Mouse (Mus musculus) kidney, adult 8-10 months (tissue): ENCODE measurements around the gene Ppih.
A peak's percentile ranks its signal among the peaks of the same experiment; 100 is the strongest.

ENCODE experiments used
- DNase-seq, 2 experiments: peaks; one replicate each; pipeline ENCODE4 v3.0.0; 2022

Ppih gene

GRCm38 (mm10) chr4:119320131-119320830 lies at the start of gene Ppih:
TSS of gene Ppih (minus strand) at chr4:119320546.
- DNase-seq: peak; percentile 94 to 96

- no peak for DNase-seq
Measured at GRCm38 (mm10) chr4:119369460-119369859, 49.1 kb upstream of the Ppih start.

DNA sequence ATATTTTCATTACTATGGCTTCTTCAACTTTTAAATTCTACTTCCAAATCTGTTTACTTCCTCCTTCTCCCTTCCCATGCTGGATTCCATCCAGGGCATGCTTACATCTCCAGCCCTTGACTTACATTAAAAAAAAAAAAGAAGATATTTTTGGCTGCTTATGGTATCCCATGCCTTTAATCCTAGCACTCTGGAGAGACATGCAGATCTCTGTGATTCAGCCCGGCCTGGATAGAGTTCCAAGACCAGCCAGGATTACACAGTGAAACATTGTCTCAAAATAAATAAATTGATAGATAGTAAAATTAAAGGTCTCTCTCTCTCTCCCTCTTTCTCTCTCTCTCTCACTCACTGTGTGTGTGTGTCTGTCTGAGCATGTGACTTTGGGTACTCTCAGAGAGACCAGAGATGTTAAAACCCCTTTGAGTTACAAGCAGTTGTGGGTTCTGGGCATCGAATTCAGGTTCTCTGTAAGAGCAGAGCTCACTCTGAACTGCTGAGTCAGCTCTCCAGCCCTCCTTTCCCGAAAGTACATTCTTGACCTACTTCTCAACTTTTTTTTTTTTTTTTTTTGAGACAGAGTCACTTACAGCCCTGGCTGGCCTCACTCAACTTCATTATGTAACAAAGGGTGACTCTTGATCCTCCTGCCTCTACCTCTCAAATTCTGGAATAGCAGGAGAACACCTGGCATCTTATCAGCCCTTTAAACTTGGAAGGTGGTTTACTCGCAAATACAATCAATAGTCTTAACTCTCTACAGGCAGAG lies 46.6 kb upstream of the Ppih start:
- DNase-seq: peak; percentile 17 to 21

DNA sequence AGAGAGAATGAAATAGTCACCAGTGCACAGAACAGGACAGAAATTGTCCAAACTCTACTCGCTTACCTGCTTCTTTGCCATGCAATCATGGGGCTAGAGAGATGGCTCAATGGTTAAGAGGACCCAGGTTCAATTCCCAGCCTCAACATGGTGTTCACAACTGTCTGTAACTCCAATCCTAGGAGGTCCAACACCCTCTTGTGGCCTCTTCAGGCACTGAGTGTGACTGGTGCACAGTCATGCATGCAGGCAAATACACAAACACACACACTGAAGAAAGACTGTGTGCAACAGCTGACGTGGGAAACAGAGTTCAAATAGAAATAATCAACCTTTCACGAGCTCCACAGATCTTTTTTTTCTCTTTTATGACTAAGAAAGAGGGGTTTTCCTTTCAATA lies 41.9 kb upstream of the Ppih start:
- no peak for DNase-seq

DNA sequence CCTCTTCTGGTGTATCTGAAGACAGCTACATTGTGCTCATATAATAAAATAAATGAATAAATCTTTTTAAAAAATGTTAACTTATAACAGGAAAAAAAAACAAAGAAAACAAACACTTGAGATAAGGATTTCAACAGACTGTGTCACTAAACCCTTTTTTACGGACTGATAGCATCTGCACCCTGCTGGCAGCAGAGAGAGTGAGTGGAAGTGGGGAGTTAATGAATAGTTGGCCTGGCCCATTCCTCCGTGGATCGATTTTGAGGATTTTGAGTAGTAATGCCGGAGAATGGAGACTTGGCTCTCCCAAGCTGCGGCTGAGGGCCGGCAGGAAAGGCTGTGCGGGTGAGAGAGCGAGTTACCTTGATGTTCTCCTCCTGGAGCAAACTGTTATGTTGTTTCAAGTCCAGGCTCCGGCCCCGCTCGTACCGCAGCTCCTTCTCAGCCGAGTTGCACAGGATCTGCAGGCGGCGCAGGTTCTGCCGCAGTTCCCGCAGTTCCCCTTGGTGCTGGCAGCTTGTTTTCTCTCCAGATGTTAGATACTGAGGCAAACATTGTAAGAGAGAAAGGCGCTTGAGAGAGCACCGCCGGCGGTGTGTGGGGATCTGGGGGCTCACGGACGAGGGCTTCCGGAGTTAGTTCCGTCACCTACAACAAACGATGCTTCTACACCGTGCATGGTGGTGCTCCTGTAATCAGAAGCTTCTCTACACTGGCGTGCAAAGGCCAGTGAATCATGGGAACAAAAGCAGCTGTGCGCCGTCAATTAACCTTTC lies 39.0 kb upstream of the Ppih start:
- DNase-seq: no peak

GRCm38 (mm10) chr4:119345508-119345907 lies 25.2 kb upstream of the Ppih start:
- DNase-seq: no peak

GRCm38 (mm10) chr4:119338861-119339361 lies 18.6 kb upstream of the Ppih start:
- peak in 1 of 2 experiments; percentile 21 for DNase-seq

DNA sequence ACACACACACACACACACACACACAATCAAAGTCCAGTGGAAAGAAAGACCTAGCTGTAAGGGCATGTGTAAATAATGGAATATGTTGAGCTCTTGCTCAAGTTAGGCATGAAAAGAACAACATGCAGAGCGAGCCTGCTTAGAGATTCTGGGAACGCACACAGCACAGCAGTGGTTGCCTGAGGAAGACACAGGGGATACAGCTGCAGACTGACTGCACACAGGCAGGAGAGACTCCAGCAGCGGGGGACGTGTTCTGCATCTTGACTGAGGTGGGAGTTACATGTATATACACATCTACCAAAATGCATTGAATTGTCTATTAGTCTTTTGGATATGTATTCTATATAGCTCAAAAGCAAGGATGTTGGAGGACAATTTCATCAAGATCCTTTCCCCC lies 18.1 kb upstream of the Ppih start:
- no peak for DNase-seq

GRCm38 (mm10) chr4:119333487-119333886 lies 13.1 kb upstream of the Ppih start:
- DNase-seq: no peak

DNA sequence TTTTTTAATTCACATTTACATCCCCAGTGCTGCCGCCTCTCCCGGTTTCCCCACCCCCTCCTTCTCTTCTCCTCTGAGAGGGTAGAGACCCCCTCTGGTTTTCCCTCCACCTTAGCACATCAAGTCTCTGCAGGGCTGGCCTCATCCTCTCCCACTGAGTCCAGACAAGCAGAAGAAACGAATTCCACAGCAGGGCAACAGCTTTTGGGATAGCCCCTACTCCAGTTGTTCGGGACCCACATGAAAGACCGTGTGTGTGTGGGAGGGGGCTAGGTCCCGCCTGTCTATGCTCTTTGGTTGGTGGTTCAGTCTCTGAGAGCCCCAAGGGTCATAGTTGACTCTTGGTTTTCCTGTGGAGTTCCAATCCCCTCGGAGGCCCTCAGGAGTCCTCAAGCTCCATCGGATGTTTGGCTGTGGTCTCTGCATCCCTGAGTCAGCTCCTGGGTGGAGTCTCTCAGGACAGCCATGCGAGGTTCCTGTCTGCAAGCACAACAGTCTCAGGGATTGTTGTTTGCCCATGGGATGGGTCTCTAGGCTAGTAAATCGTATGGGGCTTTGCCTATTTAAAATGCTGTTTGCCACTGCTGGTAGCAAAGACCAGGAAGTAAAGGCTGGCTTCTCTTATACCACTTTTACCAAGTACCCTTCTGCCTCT lies 677 bp upstream of the Ppih start:
- no peak for DNase-seq

DNA sequence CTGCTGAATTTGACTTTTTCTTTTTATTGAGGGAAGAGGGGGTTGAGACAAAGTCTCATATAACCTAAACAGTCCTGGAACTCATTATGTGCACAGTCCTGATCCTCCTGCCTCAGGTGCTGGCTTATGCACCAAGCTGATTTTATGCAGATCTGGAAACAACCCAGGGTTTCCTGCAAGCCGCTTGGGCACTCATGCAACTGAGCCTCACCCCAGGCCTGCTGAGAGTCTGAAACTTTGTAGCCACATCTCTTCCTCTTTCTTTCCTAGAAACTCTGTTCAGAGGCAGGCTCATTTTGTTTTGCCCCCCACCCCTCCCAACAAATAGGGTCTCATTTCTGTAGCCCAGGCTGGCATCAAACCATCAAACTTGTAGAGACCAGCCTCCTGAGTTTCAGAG lies 6.6 kb downstream of the Ppih start:
- no peak for DNase-seq

GRCm38 (mm10) chr4:119305418-119305817 lies 14.9 kb downstream of the Ppih start:
- peak; percentile 84 to 88 for DNase-seq

DNA sequence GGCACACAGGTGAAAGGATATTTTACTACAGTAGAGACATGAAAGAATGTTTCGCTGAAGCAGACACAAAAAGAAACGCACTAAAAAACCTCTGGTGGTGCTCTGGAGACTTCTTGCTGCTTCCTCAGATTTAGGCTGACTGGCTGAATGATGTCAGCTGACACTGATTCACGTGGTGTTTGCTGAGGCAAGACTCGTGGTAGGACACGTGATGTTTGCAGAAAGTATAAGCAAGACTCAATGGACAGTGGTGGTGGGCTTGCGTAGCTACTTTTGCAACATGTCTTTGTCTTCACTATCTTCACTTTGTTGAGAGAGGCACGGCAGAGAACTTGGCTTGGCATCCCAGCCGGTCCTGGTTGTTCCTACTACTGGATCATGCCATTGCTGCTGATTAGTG lies 17.1 kb downstream of the Ppih start:
- peak in 1 of 2 experiments; percentile 51 for DNase-seq

- DNase-seq: no peak
Measured at GRCm38 (mm10) chr4:119301777-119302176, 18.6 kb downstream of the Ppih start.

GRCm38 (mm10) chr4:119300761-119301160 lies 19.6 kb downstream of the Ppih start:
- no peak for DNase-seq

- DNase-seq: no peak
Measured at GRCm38 (mm10) chr4:119297361-119297760, 23.0 kb downstream of the Ppih start.

DNA sequence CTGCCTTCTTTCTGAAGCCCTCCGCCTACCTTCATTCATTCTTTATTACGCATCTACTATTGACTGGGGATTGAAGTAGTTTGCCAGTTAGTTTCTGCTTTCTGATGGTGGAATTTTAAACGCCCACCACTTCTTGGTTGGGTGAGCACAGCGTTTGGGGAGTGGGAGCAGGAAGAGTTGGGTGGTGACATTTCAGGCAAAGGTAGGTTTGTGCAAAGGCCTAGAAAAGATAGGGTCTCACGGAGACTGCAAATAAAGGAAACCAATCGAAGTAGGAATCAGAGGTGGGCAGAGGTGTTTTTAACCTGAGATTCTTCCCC lies 25.3 kb downstream of the Ppih start:
- no peak for DNase-seq

DNA sequence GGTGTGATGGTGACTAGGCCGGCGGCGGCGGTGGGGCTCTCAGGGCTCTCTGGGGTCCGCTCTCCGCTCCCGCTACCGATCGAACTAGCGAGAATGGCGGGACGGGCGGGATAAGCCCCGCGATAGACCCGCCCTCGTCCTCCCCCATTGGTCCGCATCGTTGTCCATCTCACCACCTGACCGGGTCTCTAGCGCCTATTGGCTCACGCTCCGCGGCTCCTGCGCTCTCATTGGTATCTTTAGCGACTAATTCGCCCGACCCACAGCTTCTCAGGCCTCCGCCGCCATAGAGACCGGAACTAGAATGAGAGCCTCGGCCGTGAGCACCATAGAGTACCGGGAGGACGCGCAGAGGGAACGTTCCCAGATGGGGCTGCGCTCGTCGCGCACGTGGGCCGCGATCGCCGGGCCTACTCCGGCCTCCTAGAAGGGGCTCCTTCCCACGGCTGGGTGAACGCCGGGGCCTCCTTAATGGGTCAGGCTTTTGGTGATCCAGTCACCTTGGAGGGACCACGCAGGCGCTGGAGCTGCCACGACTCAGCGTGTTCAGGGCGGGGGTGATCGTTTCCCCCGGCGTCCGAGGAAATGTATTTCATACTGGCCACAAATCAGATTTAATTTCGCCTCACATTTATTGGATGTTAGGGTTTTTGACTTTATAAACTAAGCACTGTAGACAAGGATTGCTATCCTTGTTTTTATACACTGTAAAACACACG lies 25.8 kb downstream of the Ppih start, which contains the start of gene Ybx1:
Ybx1 (minus strand) TSS at position 190 of the 719 bp plus-strand sequence.
- DNase-seq: peak; percentile 99 to 100

DNA sequence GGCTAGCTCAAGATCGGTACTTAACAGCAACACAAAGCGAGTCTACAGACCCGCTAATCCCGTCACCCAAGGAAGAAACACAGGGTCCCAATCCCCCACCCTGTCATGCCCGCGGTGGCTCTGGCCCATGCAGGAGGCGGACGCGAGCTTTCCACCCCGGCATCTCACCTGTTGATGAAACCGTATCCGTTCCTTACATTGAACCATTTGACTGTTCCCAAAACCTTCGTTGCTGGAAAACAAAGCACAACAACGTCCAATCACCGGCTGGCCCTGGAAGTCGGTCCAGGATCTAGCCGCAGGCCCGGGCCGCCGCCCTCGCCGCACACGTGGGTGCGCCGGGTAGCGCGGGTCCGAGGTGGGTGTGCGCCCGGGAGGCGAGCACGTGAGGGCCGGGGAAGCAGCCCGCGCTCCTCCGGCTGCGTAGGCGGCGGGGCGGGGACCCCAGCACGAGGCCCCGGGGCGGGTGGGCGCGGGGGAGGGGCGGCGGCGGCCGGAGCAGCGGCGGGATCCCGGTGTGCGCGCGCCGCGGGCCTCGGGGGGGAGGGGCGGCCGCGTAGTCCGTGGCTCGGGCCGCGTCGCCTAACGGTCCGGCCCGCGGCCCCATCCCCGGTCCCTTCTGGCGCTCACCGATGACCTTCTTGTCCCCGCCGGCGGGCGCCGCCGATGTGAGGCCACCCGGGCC lies 26.6 kb downstream of the Ppih start:
- no peak for DNase-seq

- peak; percentile 32 to 37 for DNase-seq
Measured at GRCm38 (mm10) chr4:119292771-119293573, 27.4 kb downstream of the Ppih start.

GRCm38 (mm10) chr4:119291921-119292320 lies 28.4 kb downstream of the Ppih start:
- no peak for DNase-seq
